Mouse (Mus musculus) erythroblast, embryonic 14.5 days (primary cell): ENCODE results near the gene Ewsr1.

Source experiments
- GATA1 ChIP-seq: IDR thresholded peaks from 2 replicates; pipeline ENCODE4 v1.6.1; 2012; ENCODE audit warnings: low read length, inconsistent platforms, mixed read lengths
- TAL1 ChIP-seq: IDR thresholded peaks from 3 replicates; pipeline ENCODE4 v1.6.1; 2012; ENCODE audit warnings: low read length, inconsistent platforms, mixed read lengths

GRCm38 (mm10) chr11:5098035-5098735 is 881 bp downstream of the Ewsr1 start:
- TF ChIP-seq GATA1: no peak
- TF ChIP-seq TAL1: no peak
